Mouse (Mus musculus): ENCODE measurements around the gene Arhgef3. TPM values are rescaled to one million over a fixed set of nuclear protein-coding genes. Genes with fewer than 3 reads are reported as not detected.

The Arhgef3 gene
- polyA plus RNA-seq, 3 experiments from 2014 or later, result 90.3 to 168 (median 160) TPM

DNA sequence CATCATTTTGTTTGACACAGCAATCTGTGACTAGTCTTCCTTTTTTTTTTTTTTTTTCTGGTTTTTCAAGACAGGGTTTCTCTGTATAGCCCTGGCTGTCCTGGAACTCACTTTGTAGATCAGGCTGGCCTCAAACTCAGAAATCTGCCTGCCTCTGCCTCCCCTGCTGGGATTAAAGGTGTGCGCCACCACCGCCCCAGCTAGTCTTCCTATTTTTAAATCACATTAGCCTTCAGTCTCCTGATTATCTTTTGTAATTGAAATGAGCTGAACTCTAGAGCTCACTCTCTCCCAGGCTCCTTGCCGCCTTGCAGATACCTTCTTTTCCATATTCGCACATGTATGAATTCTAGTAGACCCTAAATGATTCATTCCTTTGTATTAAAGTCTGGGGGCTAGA is 234.0 kb downstream of the Arhgef3 start:
- ATAC-seq, result no peak

DNA sequence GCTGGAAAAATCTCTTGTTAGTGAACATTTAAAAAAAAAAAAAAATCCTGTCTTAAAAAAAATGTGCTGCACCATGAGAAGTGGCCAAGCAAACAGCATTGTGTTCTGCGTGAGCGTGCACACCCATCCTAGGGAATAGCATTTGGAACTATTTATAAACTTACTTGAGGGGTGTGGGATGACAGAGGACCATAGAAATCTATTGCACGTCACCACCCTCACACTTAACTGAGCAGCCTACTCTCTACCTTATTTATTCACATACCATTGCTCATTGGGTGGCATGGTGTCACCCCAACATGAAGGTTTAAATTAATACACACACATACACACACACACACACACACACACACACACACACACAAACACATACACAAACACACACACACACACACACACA is 234.4 kb downstream of the Arhgef3 start:
- ATAC-seq, result no peak

DNA sequence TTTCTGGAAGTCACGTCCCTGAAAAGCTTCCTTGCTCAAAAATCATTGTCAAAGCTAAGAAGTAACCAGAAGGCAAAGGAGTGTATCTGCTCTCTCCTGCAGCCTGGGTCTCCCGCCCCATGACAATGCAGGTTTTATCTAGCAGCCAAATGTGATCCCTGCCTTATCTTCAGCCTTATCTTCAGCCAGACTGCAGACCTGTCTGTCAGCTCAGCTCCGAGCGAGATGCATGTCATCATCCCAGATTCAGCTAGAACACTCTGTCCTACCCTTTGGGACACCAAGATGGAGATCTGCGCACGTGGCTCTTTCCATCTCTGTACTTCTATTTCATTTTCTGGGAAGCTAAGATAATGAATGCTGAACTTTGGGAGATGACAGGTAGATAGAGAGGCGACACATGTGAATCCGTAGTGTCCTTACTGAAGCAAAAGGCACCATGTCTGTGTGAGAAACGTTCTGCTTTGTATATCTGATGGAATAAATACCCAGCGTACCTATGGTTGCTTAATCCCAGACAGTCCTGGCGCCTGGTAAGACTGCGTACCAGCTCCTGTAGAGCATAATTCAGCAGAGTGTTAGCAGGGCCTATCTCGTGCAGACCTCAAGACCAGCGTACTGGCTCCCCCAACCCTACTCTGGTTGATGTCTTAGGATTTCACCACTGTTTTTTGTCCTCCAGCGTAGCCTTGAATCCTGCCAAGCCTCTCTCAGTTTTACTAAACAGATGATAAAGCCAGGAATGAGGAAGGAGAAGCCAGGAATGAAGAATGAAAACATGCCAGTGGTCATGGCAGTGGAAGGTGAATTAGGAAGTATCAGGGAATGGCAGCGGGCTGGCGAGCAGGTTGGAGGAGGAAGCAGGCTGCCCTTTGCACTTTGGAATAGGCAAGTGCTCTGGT is 235.4 kb downstream of the Arhgef3 start:
- ATAC-seq, result no peak

DNA sequence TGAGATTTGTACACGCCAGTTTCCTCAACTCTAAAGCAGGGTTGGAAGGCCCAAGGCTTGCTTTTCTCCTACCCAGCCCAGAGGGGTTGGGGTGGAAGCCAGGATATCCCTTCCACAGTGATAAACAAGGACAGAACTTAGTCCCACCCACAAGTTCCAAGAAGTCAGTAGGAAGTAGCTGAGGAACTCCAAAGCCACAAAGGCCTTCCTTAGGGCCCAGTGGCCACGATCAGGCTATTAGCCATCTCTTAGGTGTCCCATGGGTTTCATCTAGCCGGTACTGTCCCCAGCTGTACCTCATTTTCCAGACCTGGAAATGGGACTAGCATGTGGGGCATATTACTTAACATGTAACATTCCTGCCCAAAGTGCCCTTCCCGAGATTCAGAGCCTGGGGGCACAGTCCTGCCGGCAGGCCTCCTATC is 236.4 kb downstream of the Arhgef3 start:
- no peak for ATAC-seq

DNA sequence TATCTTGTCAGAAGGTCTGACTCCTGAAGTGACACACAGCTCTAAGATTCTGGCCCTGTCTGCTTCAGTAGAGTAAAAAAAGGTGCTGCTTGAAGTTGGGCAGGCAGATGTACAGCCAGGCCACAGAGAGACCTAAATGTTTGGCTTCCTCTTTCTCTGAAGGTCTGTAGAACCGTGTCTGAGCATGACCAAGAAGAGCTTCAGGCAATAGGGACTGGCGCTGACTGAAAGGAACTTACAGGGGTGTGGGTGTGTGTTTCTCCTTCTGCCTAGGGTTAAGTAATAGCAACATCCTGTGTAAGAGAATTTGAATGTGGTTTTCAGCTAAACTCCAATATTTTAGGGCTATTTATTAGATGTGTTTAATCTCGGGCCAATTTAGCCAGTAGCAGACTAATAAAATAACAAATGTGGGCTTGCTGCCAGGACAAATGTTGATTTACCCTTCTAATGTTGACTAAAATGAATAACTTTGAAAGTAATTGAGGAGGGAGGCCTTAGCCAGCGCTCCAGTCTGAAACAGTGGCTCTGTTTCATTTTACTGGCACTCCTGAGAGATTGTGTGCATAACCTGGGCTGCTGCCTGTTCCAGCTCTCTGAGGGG is 236.9 kb downstream of the Arhgef3 start:
- peak; percentile 80 for ATAC-seq

DNA sequence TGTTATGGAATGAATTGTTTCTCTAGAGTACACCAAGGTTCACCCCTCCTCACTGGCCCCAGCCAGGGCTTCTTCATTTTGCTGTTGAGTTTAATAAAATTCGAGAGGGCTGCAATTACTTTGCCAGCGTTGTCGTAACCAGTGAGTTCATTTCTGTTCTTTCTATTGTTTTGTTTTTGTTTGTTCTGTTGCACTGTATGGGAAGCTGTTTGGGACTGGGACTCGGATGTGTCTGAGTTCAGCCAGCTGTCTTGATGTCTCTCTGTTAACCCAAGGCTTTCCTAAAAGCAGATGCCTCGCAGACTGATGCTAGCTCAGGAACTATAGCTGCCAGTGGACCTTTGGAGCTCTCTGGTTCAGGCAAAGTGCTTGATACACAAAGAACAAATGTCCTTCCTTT is 237.8 kb downstream of the Arhgef3 start:
- no peak for ATAC-seq

DNA sequence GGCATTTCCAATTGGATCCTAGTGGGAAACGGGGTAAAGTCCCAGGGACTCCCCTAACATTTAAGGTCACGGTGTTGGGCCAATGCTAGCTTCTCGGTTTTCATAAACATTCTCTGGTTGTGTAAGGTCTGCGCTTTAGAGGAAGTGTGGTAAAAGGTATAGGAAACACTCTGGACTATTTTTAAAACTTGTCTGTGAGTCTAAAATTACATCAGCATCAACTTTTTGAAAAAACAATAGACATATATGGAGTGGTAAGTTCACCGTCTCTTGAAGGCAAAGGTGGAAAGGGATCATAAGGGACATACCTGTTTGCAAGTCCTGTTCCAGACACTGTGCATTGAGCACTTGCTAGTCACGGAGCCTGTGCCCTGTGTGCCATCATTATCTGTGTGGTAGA is 240.5 kb downstream of the Arhgef3 start:
- peak; percentile 38 for ATAC-seq

DNA sequence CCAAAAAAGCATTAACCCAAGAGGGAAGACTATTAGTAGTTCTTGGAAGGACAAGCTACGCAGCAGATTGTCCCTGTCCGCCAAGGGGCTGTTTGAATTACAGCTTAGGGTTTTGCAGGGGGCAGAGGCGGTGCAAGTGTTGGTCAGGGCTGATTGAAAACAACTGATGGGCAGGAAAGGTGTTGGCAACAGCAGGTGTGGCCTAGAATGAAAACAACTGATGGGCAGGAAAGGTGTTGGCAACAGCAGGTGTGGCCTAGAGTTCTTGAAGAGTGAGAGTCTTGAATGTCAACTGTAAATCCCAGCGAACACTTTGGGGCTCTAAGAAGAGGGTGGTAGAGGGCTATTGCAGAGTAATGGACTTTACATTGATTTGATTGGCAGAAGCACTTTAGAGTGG is 241.2 kb downstream of the Arhgef3 start:
- no peak for ATAC-seq

DNA sequence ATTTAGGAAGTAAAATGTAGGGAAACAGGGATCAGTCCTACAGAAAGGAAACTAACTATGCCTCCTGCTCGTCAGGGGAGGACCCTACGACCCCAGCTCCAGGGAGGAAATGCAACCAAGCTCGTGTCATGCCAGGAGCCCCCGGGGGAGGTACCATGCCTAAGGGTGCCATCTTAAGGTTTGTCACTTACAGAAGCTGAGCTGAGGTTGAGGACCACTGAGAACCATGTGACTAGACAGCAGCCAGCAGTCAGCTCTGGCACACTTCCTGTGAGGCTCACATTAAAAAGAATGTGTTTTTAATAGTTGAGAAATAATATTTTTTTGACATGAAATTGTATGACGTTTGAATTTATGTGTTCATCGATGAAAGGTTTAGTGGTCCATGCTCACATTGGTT is 242.4 kb downstream of the Arhgef3 start:
- peak; percentile 75 for ATAC-seq

DNA sequence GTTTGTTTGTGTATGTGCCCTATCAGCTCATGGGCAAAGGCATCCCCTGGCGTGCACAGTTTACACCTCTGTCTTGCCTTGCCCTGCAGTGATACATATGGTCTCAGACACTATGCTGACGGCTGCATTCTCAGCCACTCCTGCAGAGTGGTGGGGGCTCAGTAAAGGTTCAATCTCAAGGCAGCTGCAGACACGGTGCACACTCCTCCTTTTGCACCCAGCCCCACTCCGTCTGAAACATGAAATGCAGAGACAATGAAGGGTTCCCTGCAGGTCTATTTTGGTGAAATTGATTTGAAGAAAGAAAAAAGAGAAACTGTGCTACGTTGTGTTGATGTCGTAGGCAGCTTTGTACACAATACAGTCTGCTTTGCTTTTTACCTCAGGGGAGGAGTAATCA is 243.5 kb downstream of the Arhgef3 start:
- no peak for ATAC-seq

DNA sequence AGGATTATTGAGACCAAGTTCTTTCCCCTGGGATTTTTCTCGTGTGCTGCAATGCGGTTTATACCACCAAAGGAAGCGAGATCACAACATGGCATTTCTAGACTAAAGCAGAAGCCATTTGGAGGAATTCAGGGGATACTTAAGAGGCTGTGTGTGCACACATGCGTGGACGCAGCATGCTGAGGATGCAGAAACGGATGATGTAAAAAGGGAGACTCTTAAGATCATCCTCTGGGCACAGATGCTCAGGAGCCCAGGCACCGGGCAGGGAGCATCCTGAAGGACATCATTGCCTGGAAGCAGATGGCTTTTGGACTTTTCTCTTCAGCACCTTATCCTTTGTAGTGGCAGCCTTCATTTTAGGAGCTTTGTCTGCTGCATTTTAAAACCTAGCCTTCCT is 246.2 kb downstream of the Arhgef3 start:
- no peak for ATAC-seq

DNA sequence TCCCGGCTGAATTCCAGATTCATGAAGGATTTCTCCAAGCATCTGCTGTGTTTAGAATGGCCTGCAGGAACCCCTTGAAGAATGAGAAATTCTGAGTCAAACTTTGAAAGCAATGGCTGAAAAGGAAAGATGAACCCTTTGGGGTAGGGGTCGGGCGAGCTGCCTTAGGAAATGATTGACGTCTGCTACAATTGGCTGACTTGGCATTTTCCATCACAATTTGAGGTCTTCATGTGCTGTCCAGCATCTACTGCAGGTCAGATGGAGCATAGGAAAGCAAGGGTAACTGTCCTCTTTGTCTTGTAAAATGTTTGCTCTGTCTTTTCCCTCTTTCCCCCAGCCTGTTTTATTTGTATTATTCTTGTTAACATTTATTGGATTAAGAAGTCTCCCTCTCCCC is 246.8 kb downstream of the Arhgef3 start:
- ATAC-seq, result no peak

DNA sequence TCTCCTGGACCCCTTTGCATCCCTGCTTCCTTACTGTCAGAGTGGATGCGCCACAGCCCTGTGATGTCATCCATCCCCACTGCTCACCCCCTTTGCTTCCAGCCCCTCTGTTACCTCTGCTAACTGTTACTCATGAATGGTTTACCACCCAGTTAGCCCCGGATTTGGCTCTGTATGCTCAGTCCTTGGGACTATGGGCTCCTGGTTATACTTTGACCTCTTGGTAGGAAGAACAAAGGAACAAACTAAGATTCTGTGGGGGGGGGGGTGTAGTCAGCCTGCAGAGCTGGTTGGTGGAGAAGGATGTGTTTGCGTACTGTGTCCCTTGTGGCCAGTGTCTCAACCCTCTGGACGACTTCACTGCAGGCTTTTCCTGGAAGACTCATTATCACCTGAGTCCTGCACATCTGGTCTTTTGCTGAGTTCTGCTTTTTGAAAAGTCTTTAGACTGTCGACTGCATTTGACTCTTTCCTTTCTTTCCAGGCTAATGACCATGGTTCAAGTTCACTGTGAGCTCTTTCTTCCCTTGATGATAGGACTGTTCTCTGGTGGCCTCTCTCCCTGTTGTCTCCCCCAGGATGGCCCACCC is 250.1 kb downstream of the Arhgef3 start:
- no peak for ATAC-seq

DNA sequence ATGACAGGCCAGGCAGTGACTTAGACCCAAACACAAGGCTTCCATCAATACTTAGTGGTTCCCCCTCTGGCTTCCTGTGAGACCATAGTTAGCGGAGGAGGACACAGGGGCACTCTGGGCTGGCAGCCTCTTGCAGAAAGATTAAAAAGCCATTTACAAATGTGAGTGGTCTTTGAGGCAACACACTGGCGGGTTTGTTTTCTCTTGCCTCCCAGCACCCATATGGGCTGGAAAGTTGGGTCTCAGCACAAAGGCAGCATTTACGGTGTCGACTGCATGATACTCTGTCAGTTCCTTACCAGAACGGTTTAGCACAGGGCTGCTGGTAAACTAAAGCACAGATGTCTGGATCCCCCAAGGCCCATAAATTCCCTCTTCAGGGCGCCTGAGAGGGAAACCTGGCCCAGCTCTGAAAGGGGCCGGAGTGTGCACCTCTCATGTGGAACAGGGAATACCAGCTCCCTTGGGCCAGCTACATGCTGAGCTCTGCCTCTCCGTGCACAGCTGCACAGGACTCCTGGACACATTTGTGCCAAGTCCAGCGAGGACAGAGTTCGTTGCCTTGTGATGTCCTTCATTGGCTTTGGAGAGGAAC is 252.5 kb downstream of the Arhgef3 start:
- ATAC-seq, result peak; percentile 57

DNA sequence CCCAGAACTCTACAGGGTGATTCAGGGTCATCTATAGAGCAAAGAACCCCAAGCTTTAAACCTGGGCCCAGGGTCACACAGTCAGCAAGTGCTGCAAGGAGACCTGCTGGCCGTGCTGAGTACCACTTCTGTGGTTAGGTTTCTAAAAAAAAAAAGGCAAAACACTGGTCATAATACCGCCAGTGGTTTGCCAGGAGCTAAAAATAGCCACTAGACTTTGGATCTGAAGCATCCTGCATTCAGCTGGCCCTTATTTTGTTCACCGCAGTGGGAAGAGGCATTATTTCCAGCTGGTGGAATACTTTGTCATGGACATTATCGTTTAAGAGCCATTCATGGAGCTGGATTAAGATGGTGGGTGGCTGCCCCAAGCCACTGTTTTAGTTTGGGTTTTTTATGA is 253.9 kb downstream of the Arhgef3 start:
- ATAC-seq, result no peak

DNA sequence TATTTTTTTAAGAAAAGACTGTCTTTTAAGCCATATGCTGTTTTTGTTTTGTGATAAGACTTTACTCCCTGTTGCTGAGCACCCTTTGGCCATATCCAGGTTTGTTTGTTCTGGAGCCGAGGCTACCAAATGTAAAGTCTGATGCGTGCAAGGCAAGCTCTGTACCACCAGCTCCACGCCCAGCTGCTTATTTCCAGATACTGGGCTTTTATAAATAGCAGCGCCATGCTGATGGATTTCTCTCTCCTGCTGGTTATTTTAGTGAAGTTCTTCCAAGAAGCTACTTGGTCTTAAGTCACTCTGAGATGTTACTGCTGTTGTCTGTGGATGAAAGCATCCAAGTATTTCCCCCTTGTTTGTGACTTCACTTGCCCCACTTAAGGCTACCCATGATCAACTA is 254.8 kb downstream of the Arhgef3 start:
- no peak for ATAC-seq

DNA sequence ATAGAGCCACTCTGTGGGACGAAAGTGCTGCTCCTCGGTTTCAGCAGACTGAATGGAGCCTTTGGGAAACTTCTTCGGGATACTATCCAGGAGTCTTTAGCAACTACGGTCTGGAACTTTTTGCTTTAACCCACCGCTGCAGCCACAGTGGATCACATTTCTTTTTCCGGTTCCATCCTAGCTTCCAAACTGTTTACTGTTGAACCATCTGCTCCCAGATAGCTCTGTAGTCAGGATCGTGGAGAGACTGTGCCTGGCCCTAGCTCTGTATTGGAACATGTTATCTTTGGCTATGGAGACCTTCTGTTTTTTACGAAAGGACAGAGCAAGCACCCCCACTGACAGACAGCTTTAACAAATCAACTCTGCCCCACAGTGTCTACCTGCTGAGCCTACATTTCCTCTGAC is 257.0 kb downstream of the Arhgef3 start:
- ATAC-seq, result no peak

DNA sequence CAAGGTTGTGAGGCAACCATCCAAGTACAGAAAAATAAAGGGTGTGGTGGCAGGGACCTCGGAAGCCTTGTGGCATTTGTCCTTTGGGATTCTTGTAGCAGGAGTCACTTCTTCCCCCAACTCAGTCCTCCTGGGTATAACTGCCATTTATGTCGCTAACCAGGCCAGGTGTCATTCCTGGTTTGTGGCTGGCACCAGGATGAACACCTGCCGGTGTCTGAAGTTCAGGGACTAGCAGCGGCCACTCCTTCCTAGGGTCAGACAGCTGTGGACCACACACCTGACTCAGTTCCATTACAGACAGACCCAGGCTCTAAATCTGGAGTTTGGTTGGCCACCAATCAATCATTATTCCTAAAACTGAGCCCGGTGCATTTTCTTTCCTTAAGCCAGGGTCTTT is 258.8 kb downstream of the Arhgef3 start:
- no peak for ATAC-seq

DNA sequence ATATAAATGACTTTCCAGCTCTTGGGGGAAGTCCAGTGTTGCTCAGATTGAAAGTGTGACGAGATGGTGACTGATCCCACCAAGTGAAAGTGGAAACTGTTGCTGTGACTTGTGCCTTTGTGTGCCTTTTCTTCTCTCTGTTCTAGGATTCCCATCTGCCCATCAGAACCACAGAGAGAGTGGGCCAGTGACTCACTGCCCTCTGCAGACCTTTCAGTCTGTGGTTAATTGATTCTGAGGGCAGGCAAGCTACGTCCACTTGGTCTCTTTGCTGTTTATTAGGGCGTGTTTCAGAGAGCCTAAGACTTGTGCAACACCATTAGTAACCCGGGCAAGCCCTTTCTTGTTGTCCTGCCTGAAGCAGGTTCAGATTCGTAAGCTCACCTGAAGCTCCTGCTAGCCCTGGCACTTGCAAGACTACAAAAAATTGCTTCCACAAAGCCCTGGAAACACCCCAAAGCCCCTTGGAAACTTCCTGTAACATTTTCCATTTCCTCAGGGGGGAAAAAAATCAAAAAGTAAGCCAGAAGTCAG is 261.5 kb downstream of the Arhgef3 start:
- ATAC-seq, result peak; percentile 83

DNA sequence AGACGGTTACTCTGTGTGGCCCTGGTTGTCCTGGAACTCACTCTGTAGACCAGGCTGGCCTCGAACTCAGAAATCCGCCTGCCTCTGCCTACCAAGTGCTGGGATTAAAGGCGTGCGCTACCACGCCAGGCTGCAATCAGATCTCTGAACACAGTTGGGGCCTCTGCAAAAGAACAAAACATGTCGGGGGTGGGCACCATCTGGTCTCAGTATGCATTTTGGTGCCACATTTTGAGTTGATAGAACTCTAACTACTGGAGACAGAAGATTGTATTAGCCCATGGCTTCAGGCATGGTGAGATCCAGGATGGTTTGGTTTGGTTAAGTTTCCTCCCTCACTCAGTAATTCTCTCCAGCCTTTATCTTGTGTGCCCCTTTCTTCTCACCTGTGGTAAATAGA is 264.0 kb downstream of the Arhgef3 start:
- no peak for ATAC-seq

DNA sequence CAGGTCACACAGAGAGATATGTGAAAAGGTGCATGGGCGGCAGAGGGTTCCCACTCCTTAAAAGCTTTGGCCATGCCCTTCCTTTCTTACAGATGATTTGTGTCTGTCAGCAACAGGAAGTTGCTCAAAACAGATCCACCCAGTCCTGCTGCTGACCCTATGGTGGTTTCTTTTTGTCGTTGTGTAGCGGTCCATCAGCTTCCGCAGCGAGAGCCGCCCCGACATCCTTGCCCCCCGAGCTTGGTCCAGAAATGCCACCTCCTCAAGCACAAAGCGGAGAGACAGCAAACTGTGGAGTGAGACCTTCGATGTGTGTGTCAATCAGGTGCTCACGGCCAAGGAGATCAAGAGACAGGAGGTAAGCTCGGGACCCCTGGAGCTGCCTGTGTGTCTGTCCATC is 264.7 kb downstream of the Arhgef3 start:
- ATAC-seq, result peak; percentile 7

DNA sequence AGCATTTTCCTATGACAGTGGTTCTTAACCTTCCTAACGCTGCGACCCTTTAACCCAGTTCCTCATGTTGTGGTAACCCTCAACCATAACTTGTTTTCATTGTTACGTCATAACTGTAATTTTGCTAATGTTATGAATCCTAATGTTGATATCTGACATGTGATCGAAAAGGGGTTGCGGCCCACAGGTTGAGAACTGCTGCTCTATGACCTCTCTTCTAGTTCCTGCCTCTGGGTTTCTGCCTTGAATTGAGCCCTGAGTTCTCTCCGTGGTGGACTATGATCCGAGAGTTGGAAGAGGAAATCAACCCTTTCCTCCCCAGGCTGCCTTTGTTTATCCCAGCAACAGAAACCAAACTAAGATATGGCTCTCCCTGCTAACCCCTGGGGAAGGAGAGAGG is 266.8 kb downstream of the Arhgef3 start:
- peak; percentile 5 for ATAC-seq

DNA sequence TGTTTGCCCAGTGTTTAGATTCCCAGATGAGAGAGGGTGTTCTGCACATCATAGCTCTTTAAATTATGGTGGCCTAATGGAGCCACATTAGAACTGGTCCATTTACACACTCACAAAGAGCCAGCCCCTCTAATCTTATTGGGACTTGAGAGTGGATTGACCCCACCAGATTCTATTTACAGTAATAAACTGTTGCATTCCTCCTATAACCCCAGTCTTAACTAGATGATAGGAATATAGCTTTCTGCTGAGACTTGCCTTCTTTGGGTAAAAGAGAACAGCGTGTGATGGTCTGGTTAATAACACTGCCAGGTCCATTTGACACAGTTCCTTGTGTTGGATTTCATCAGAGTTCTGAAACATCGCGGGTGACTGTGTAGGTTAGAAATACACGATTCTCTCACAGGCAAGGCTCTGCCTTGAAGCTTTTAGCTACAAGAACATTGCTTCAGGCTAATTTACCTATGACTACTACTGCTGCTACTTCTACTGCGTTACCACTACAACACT is 268.7 kb downstream of the Arhgef3 start:
- no peak for ATAC-seq

All from inflammation-experienced regulatory T-cells, adult 6 months (primary cell).